Mouse (Mus musculus): Measurements from ENCODE around the gene Ift74.

GRCm38 (mm10) chr4:94682029-94682428 is 67.7 kb downstream of the Ift74 start:
- TF ChIP-seq CTCF (IDR thresholded peaks at IDR 0.05; ENCODE audit: borderline replicate concordance, insufficient read depth, low read depth, low read length) (no peak), POLR2A (IDR thresholded peaks at IDR 0.05; ENCODE audit: borderline replicate concordance, insufficient read depth, low read length) (no peak)

Data from cerebellum, adult 2 months (tissue).